Comparison of ENCODE assay signal across 15 mouse cellular contexts in the genomic region with DNA sequence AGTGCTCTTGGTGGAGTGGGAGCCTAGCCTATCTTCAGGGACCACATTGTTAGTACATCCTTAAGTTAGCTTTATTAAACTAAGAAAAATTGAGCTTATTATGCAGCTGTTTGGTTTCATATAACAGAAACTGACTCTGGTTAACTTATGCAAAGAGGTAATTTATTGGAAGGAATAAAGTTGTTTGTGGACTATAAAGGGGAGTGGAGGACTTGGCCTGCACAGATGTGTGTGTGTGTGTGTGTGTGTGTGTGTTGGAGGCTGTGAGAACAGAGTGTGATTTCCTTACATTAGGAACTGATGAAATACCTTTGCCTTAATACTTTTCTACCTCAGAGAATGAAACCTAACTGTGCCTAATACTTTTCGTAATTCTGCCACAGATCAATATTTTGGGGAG.
"Had no signal": no experiment of that assay in that cellular context is flagged by ENCODE, and none has a peak within 500 bp of the region (broad histone marks: within the 10 kb centered on the region; RNA-seq: fewer than 3 reads in every experiment).

No protein-coding gene starts in this region.

- DNase-seq: kidney, adult 8-10 months; kidney, postnatal 36 days; liver; lung, adult 18-20 months; lung, postnatal 36 days; retina, postnatal 1 day; right cerebral cortex, postnatal 4 days; spleen, adult 18-20 months; thymus, adult 18-20 months; thymus, postnatal 14 days had no signal

- H3K9me3 ChIP-seq: intestine, embryonic 15.5 days had no signal

- H3K4me3 ChIP-seq: intestine, embryonic 15.5 days; layer of hippocampus, adult 2 months; midbrain, embryonic 13.5 days; myocyte had no signal

- H3K36me3 ChIP-seq: intestine, embryonic 15.5 days; midbrain, embryonic 13.5 days had no signal

- H3K9ac ChIP-seq: intestine, embryonic 15.5 days; liver, embryonic 14.5 days; midbrain, embryonic 13.5 days had no signal

- H3K27me3 ChIP-seq: intestine, embryonic 15.5 days; midbrain, embryonic 13.5 days had no signal

- H3K27ac ChIP-seq: intestine, embryonic 15.5 days; layer of hippocampus, adult 2 months; liver, embryonic 14.5 days; midbrain, embryonic 13.5 days had no signal

- H3K4me1 ChIP-seq: intestine, embryonic 15.5 days had no signal

- H3K4me2 ChIP-seq: intestine, embryonic 15.5 days; midbrain, embryonic 13.5 days had no signal

- ATAC-seq: intestine, embryonic 15.5 days had no signal
